Mouse (Mus musculus) cortical plate, adult 2 months (tissue): ENCODE measurements around the gene Gm12185.

Source experiments
- CTCF ChIP-seq: fragments of 200-500 bp; IDR thresholded peaks from 2 replicates; pipeline ENCODE4 v1.5.1; 2011; ENCODE audit warnings: mild to moderate bottlenecking, control low read depth, low read length; ENCODE audit not compliant: insufficient read depth; ENCODE audit errors: extremely low read depth
- POLR2A ChIP-seq: fragments of 200-500 bp; IDR thresholded peaks from 2 replicates; pipeline ENCODE4 v1.6.1; 2011; ENCODE audit warnings: mild to moderate bottlenecking, low read length, control low read depth; ENCODE audit not compliant: insufficient read depth; ENCODE audit errors: extremely low read depth

DNA sequence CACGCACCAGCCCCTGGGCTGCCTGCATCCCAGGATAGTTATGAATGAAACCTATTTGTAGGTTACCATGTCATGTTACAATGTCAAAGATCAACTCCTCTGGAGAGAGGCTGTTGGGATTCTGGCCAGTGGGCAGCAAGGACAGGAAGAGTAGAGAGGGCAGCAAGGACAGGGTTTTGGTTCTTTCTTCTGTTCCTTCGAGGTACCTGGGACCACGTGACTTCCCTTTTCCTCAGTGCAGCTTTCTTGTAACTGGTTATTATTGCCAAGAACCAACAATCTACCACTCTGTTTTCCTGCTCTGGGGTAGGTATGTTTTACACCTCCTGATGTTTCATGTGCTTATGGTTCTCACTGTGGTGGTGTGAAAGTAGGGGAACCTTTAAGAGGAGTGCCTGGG is 128.2 kb downstream of the Gm12185 start:
- TF ChIP-seq CTCF (no peak), POLR2A (no peak)
